Mouse (Mus musculus) CH12.LX (cell line): Measurements from ENCODE around the gene Bysl.

Source experiments
- EP300 ChIP-seq: IDR thresholded peaks from 2 replicates; pipeline ENCODE4 v1.6.1; 2011; ENCODE audit warnings: low read length, improper control_type of control experiment
- MYC ChIP-seq: IDR thresholded peaks from 2 replicates; pipeline ENCODE4 v1.6.1; 2011; ENCODE audit warnings: low read depth, mild to moderate bottlenecking, improper control_type of control experiment, low read length
- POLR2A ChIP-seq: IDR thresholded peaks from 2 replicates; pipeline ENCODE4 v1.6.1; 2011; ENCODE audit warnings: low read depth, mild to moderate bottlenecking, improper control_type of control experiment, low read length
- UBTF ChIP-seq: IDR thresholded peaks from 2 replicates; pipeline ENCODE4 v1.6.1; 2012; ENCODE audit warnings: low read depth, mild to moderate bottlenecking, inconsistent platforms, low read length, improper control_type of control experiment, moderate library complexity

DNA sequence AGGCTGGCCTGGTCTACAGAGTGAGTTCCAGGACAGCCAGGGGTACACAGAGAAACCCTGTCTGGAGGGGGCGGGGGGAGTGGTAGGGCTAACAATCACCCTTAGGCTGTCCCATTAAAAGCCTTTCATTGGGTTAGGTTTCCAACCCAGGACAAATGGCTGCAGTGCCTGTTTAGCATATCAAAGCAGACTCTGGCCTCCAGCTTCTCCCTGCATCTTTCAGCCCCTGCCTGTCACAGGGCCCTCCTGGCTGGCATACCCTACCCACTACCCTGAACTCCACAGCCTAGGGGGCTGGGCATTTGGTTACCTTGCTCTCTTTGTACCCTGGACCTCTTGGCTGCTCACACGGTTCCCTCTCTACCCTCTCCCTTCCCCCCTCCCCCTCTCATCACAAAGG is 45.2 kb downstream of the Bysl start:
- TF ChIP-seq UBTF (no peak), POLR2A (no peak), EP300 (no peak), MYC (no peak)
